Mouse (Mus musculus): ENCODE measurements around the gene Olfr846. TPM values are rescaled to one million over a fixed set of nuclear protein-coding genes. Genes with fewer than 3 reads are reported as not detected.

Gene Olfr846
- polyA plus RNA-seq (2017; shearing (Covaris generic)), result not detected

DNA sequence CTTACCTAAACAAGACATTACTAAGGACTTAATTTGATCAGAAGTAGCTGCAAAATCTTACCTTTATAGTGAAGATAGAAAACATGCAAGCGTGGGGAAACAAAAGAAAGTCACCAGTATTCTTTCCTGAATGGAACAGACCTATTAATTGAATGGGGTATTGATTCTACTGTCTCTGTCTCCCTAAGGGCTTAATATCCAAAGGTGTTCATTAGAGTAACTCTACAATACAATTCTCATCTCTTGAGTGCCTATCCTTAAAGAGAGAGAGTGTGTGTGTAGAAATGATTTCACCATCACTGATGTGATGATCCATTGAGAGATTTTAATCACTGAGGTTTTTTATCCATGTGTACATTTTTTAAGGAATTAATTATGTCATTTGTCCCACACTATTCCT lies at the start of gene Olfr846:
Olfr846 (minus strand) TSS at position 101 of the 400 bp plus-strand sequence.
- no peak for ATAC-seq

- ATAC-seq, result no peak
These were observed 14.8 kb upstream of the Olfr846 start, which contains the start of gene Olfr847 for GRCm38 (mm10) chr9:19378569-19378968. Gene Olfr847, minus strand, starts transcription at chr9:19378669.

DNA sequence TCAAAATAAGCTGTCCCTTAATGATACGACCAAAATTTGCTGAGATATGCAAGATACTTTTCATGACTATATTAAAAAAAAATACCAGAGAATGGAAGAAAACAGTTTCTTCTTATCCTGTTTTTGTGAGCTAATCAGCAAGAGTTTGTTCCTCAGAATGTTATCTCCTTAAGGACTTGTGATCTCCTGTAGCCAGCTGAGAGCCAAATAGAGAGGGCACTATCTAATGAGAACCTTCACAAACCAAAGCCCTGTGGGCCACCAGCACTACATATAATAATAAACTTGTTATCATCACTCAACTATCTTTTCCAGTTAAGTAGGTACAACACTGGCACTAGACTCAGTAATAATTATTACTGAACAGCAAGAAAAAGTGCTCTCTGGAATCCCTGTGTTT lies 27.6 kb downstream of the Olfr846 start, which contains the start of gene Olfr845:
Olfr845 (plus strand) TSS at position 301 of the 400 bp plus-strand sequence.
- no peak for ATAC-seq

DNA sequence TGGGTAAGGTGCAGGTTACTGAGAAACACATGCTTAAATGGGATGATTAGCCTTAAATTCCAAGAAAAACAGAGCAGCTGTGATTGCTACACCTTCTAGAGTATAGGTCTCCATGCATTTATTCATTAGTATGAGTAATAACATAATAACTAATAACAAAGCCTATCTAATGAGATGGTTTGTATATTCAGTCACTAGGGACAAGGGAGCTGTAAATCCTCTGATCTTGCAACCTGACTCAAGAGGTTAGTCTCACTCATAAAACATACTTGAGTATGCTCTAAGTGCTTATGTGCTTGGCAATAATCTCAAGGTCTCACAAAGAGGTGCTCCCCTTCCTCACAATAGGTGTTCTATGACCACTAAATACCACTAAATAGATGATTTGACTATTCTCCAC lies 47.8 kb downstream of the Olfr846 start, which contains the start of gene Olfr844:
Olfr844 (plus strand) TSS at position 301 of the 400 bp plus-strand sequence.
- no peak for ATAC-seq

Other genes starting within 250 kb of the Olfr846 start
- gene Olfr836, start 243.6 kb downstream of the Olfr846 start, polyA plus RNA-seq (2017; shearing (Covaris generic)), result not detected
- under 1 TPM in 1 of 2 experiments, not detected in 1; 0.32 TPM for gene Olfr837, start 227.7 kb downstream of the Olfr846 start, polyA plus RNA-seq (2017; shearing (Covaris generic))
- gene Olfr839-ps1, start 186.7 kb downstream of the Olfr846 start, polyA plus RNA-seq (2017; shearing (Covaris generic)), result under 1 TPM in 1 of 2 experiments, not detected in 1; 0.04 TPM
- gene Olfr843, start 112.0 kb downstream of the Olfr846 start, polyA plus RNA-seq (2017; shearing (Covaris generic)), result not detected
- not detected for gene Olfr844, start 47.7 kb downstream of the Olfr846 start, polyA plus RNA-seq (2017; shearing (Covaris generic))
- not detected for gene Olfr845, start 27.5 kb downstream of the Olfr846 start, polyA plus RNA-seq (2017; shearing (Covaris generic))
- gene Olfr847, start 14.7 kb upstream of the Olfr846 start, polyA plus RNA-seq (2017; shearing (Covaris generic)), result under 1 TPM in 1 of 2 experiments, not detected in 1; 0.19 TPM
- not detected for gene Olfr849, start 76.3 kb upstream of the Olfr846 start, polyA plus RNA-seq (2017; shearing (Covaris generic))
- not detected for gene Olfr850, start 114.2 kb upstream of the Olfr846 start, polyA plus RNA-seq (2017; shearing (Covaris generic))
- gene Olfr851, start 129.3 kb upstream of the Olfr846 start, polyA plus RNA-seq (2017; shearing (Covaris generic)), result not detected
- not detected for gene Olfr853, start 177.1 kb upstream of the Olfr846 start, polyA plus RNA-seq (2017; shearing (Covaris generic))
- not detected for gene Olfr854, start 203.4 kb upstream of the Olfr846 start, polyA plus RNA-seq (2017; shearing (Covaris generic))
- gene Olfr855, start 218.6 kb upstream of the Olfr846 start, polyA plus RNA-seq (2017; shearing (Covaris generic)), result not detected

Data from activated CD4-positive, CD25-positive, alpha-beta regulatory T cell, adult 4 months (primary cell).